Mouse (Mus musculus) kidney, embryonic 14.5 days (tissue): ENCODE data around the gene Gm26602. TPM values are rescaled to one million over a fixed set of nuclear protein-coding genes. Genes with fewer than 3 reads are reported as not detected.

Experiments
- ATAC-seq: fragments of 200-750 bp; cut with Nextera tagmentation; 2 replicates; pipeline ENCODE4 v1.8.0; 2017; ENCODE audit warnings: moderate number of reproducible peaks, mild to moderate bottlenecking, moderate TSS enrichment, moderate library complexity; ENCODE audit not compliant: low FRiP score, low TSS enrichment
- H3K27ac ChIP-seq: fragments of 300-500 bp; sonication (generic); 2 replicates; pipeline ENCODE4 v1.5.1; 2014; ENCODE audit warnings: low read depth, mild to moderate bottlenecking, low read length, moderate library complexity, mixed read lengths
- H3K27me3 ChIP-seq: fragments of 300-500 bp; sonication (generic); 2 replicates; pipeline ENCODE4 v1.6.1; 2014; ENCODE audit warnings: mild to moderate bottlenecking, low read length; ENCODE audit not compliant: control insufficient read depth, insufficient read depth
- H3K36me3 ChIP-seq: fragments of 300-500 bp; sonication (generic); 2 replicates; pipeline ENCODE4 v1.6.1; 2014; ENCODE audit warnings: low read length, mixed read lengths; ENCODE audit not compliant: control insufficient read depth, insufficient read depth
- H3K4me1 ChIP-seq: fragments of 300-500 bp; sonication (generic); 2 replicates; pipeline ENCODE4 v1.6.1; 2014; ENCODE audit warnings: low read length, mixed read lengths; ENCODE audit not compliant: control insufficient read depth, insufficient read depth
- H3K4me2 ChIP-seq: fragments of 300-500 bp; sonication (generic); replicated peaks from 2 replicates; pipeline ENCODE4 v1.6.1; 2014; ENCODE audit warnings: low read depth, mild to moderate bottlenecking, low read length
- H3K4me3 ChIP-seq: fragments of 300-500 bp; sonication (generic); 2 replicates; pipeline ENCODE4 v1.5.1; 2014; ENCODE audit warnings: mild to moderate bottlenecking, low read length
- H3K9ac ChIP-seq: fragments of 300-500 bp; sonication (generic); 2 replicates; pipeline ENCODE4 v1.6.1; 2014; ENCODE audit warnings: low read depth, mild to moderate bottlenecking, low read length, moderate library complexity
- H3K9me3 ChIP-seq: fragments of 300-500 bp; sonication (generic); 2 replicates; pipeline ENCODE4 v1.6.1; 2016; ENCODE audit warnings: low read length; ENCODE audit not compliant: control insufficient read depth
- WGBS: fragments of 180-500 bp; shearing (Covaris S2); extraction: QIAGEN DNeasy Blood & Tissue Kit; methylation state at CpG from one replicate; pipeline ENCODE4 v1.1.7; 2014; 5-methylcytosine and 5-hydroxymethylcytosine counted together
- polyA plus RNA-seq: library from polyadenylated mRNA; unstranded; fragments of >200 nt; fragmentation: Nextera tagmentation; extraction: Ambion mirVana; gene quantifications from 2 replicates; pipeline ENCODE4 v1.2.1, GENCODE M21; 2014

Gene Gm26602
- polyA plus RNA-seq, 1 experiment from 2014 or later: 10.8 TPM

- no peak overlapping the region for H3K9ac ChIP-seq
- peaks cover 35% of the 10 kb centered on the region; the same call in 1 of the 2 replicates for H3K36me3 ChIP-seq
- H3K4me1 ChIP-seq: peaks cover 57% of the 10 kb centered on the region
- ATAC-seq: no peak
- no peaks in the 10 kb centered on the region for H3K27me3 ChIP-seq
- no peak overlapping the region for H3K27ac ChIP-seq
- H3K9me3 ChIP-seq: no peaks in the 10 kb centered on the region
- H3K4me3 ChIP-seq: no peak overlapping the region
- WGBS: 60% methylated on average over 7 of the region's 7 CpGs
- no peak overlapping the region for H3K4me2 ChIP-seq
These were observed 30.1 kb downstream of the Gm26602 start for GRCm38 (mm10) chr10:79940749-79941148.

- Histone ChIP-seq H3K4me1 (peaks cover 55% of the 10 kb centered on the region), H3K36me3 (peaks cover 23% of the 10 kb centered on the region; the same call in 1 of the 2 replicates)
These were observed 32.3 kb downstream of the Gm26602 start for GRCm38 (mm10) chr10:79942988-79943387.

GRCm38 (mm10) chr10:79943471-79943901, 32.8 kb downstream of the Gm26602 start:
- Histone ChIP-seq H3K36me3 (peaks cover 22% of the 10 kb centered on the region; the same call in 1 of the 2 replicates), H3K9me3 (no peaks in the 10 kb centered on the region), H3K4me3 (no peak overlapping the region), H3K27me3 (no peaks in the 10 kb centered on the region), H3K27ac (no peak overlapping the region), H3K4me2 (no peak overlapping the region), H3K4me1 (peaks cover 50% of the 10 kb centered on the region), H3K9ac (no peak overlapping the region)
- WGBS: 49% methylated on average over 9 of the region's 9 CpGs
- ATAC-seq: no peak

More at GRCm38 (mm10) chr10:79942988-79943387, 32.3 kb downstream of the Gm26602 start:
- WGBS: 86% methylated on average over 1 of the region's 1 CpGs
- H3K9ac ChIP-seq: no peak overlapping the region
- H3K4me3 ChIP-seq: no peak overlapping the region
- ATAC-seq: no peak
- no peaks in the 10 kb centered on the region for H3K9me3 ChIP-seq
- no peaks in the 10 kb centered on the region for H3K27me3 ChIP-seq
- peak overlapping the region; percentile 17; the same call in 1 of the 2 replicates for H3K27ac ChIP-seq
- H3K4me2 ChIP-seq: no peak overlapping the region

- no peak overlapping the region for H3K4me3 ChIP-seq
- H3K27me3 ChIP-seq: no peaks in the 10 kb centered on the region
- H3K4me1 ChIP-seq: peaks cover 44% of the 10 kb centered on the region
- H3K9me3 ChIP-seq: no peaks in the 10 kb centered on the region
- 0 out of 2 replicates have a peak overlapping the region, but pooled peaks have one; percentile 37 for H3K9ac ChIP-seq
- 30% methylated on average over 16 of the region's 16 CpGs for WGBS
- peak overlapping the region; percentile 78 for H3K27ac ChIP-seq
- peak overlapping the region; percentile 27; the same call in 1 of the 2 replicates for H3K4me2 ChIP-seq
- H3K36me3 ChIP-seq: peaks cover 36% of the 10 kb centered on the region
- peak; percentile 81 for ATAC-seq
These were observed 35.0 kb downstream of the Gm26602 start for GRCm38 (mm10) chr10:79945507-79946234.

- H3K4me2 ChIP-seq: peak overlapping the region; percentile 27; the same call in 1 of the 2 replicates
- no peaks in the 10 kb centered on the region for H3K27me3 ChIP-seq
- no peaks in the 10 kb centered on the region for H3K9me3 ChIP-seq
- 11% methylated on average over 7 of the region's 7 CpGs for WGBS
- peaks cover 41% of the 10 kb centered on the region for H3K36me3 ChIP-seq
- H3K4me3 ChIP-seq: no peak overlapping the region
- ATAC-seq: 0 out of 2 replicates have a peak, but pooled peaks have one; percentile 13
- H3K4me1 ChIP-seq: peaks cover 44% of the 10 kb centered on the region
- H3K27ac ChIP-seq: peak overlapping the region; percentile 78; the same call in 1 of the 2 replicates
- H3K9ac ChIP-seq: peak overlapping the region; percentile 37; the same call in 1 of the 2 replicates
These were observed 36.2 kb downstream of the Gm26602 start for GRCm38 (mm10) chr10:79946752-79947322.

- no peaks in the 10 kb centered on the region for H3K9me3 ChIP-seq
- H3K4me3 ChIP-seq: no peak overlapping the region
- no peaks in the 10 kb centered on the region for H3K27me3 ChIP-seq
- no peak overlapping the region for H3K27ac ChIP-seq
- ATAC-seq: no peak
- no peak overlapping the region for H3K9ac ChIP-seq
- H3K4me2 ChIP-seq: no peak overlapping the region
- 72% methylated on average over 6 of the region's 6 CpGs for WGBS
- H3K4me1 ChIP-seq: peaks cover 44% of the 10 kb centered on the region
- H3K36me3 ChIP-seq: peaks cover 36% of the 10 kb centered on the region
These were observed 36.8 kb downstream of the Gm26602 start for GRCm38 (mm10) chr10:79947502-79947901.

- 95% methylated on average over 4 of the region's 4 CpGs for WGBS
These were observed 39.2 kb downstream of the Gm26602 start for GRCm38 (mm10) chr10:79949873-79950272.

GRCm38 (mm10) chr10:79950661-79951060, 40.0 kb downstream of the Gm26602 start:
- WGBS: 85% methylated on average over 18 of the region's 18 CpGs
- peaks cover 21% of the 10 kb centered on the region for H3K4me1 ChIP-seq
- no peak for ATAC-seq
- H3K9me3 ChIP-seq: no peaks in the 10 kb centered on the region
- H3K27ac ChIP-seq: no peak overlapping the region
- no peak overlapping the region for H3K4me2 ChIP-seq
- peaks cover 47% of the 10 kb centered on the region for H3K36me3 ChIP-seq
- H3K9ac ChIP-seq: no peak overlapping the region
- no peak overlapping the region for H3K4me3 ChIP-seq
- no peaks in the 10 kb centered on the region for H3K27me3 ChIP-seq

More at GRCm38 (mm10) chr10:79949873-79950272, 39.2 kb downstream of the Gm26602 start:
- Histone ChIP-seq H3K4me1 (peaks cover 29% of the 10 kb centered on the region), H3K9me3 (no peaks in the 10 kb centered on the region), H3K36me3 (peaks cover 47% of the 10 kb centered on the region), H3K9ac (no peak overlapping the region), H3K4me3 (no peak overlapping the region), H3K27ac (no peak overlapping the region), H3K27me3 (no peaks in the 10 kb centered on the region), H3K4me2 (no peak overlapping the region)
- ATAC-seq: no peak

- 87% methylated on average over 6 of the region's 6 CpGs for WGBS
- ATAC-seq: no peak
These were observed 43.3 kb downstream of the Gm26602 start for GRCm38 (mm10) chr10:79953946-79954345.

More at GRCm38 (mm10) chr10:79953946-79954345, 43.3 kb downstream of the Gm26602 start:
- Histone ChIP-seq H3K4me1 (peaks cover 10% of the 10 kb centered on the region; the same call in 1 of the 2 replicates), H3K9me3 (no peaks in the 10 kb centered on the region), H3K4me2 (no peak overlapping the region), H3K4me3 (no peak overlapping the region), H3K27ac (no peak overlapping the region), H3K27me3 (no peaks in the 10 kb centered on the region; the same call in 1 of the 2 replicates), H3K9ac (no peak overlapping the region), H3K36me3 (peaks cover 40% of the 10 kb centered on the region)
